Mouse (Mus musculus): Measurements from ENCODE around the gene Slc7a6os. TPM values are rescaled to one million over a fixed set of nuclear protein-coding genes. Genes with fewer than 3 reads are reported as not detected.
A peak's percentile ranks its signal among the peaks of the same experiment; 100 is the strongest.
"Not testable (repeated sequence)": the region's sequence is repeated elsewhere in the genome, so short reads cannot be mapped to it uniquely, and the experiment has no call there.

The Slc7a6os gene
- polyA plus RNA-seq, 1 experiment, result 25.5 TPM

- Histone ChIP-seq H3K4me1 (ENCODE audit: control insufficient read depth, insufficient read depth, low read length) (peaks cover 24% of the 10 kb centered on the region), H3K4me3 (ENCODE audit: insufficient read depth, low read length) (no peak overlapping the region), H3K27ac (ENCODE audit: insufficient read depth, low read depth, low read length) (no peak overlapping the region)
- no peak for TF ChIP-seq CTCF (IDR thresholded peaks at IDR 0.05; ENCODE audit: low read depth, low read length)
- no peak for TF ChIP-seq POLR2A (IDR thresholded peaks at IDR 0.05; ENCODE audit: borderline replicate concordance, low read depth, low read length)
Observed at GRCm38 (mm10) chr8:106213959-106214358, 3.2 kb upstream of the Slc7a6os start.

- peak overlapping the region; percentile 86 for H3K4me3 ChIP-seq (ENCODE audit: insufficient read depth, low read length)
- peaks cover 7% of the 10 kb centered on the region for H3K4me1 ChIP-seq (ENCODE audit: control insufficient read depth, insufficient read depth, low read length)
- H3K27ac ChIP-seq (ENCODE audit: insufficient read depth, low read depth, low read length), result peak overlapping the region; percentile 32
- TF ChIP-seq CTCF (IDR thresholded peaks at IDR 0.05; ENCODE audit: low read depth, low read length) (no peak), POLR2A (IDR thresholded peaks at IDR 0.05; ENCODE audit: borderline replicate concordance, low read depth, low read length) (no peak)
Observed at GRCm38 (mm10) chr8:106211421-106211820, 686 bp upstream of the Slc7a6os start.

- no peak for TF ChIP-seq POLR2A (IDR thresholded peaks at IDR 0.05; ENCODE audit: borderline replicate concordance, low read depth, low read length)
- no peak for TF ChIP-seq CTCF (IDR thresholded peaks at IDR 0.05; ENCODE audit: low read depth, low read length)
- Histone ChIP-seq H3K4me1 (ENCODE audit: control insufficient read depth, insufficient read depth, low read length) (peaks cover 7% of the 10 kb centered on the region), H3K27ac (ENCODE audit: insufficient read depth, low read depth, low read length) (peak overlapping the region; percentile 76), H3K4me3 (ENCODE audit: insufficient read depth, low read length) (peak overlapping the region; percentile 86)
Observed at GRCm38 (mm10) chr8:106210035-106210731, 552 bp downstream of the Slc7a6os start.

GRCm38 (mm10) chr8:106199596-106199995, 11.1 kb downstream of the Slc7a6os start:
- not testable (repeated sequence) for H3K4me1 ChIP-seq (ENCODE audit: control insufficient read depth, insufficient read depth, low read length); H3K4me3 ChIP-seq (ENCODE audit: insufficient read depth, low read length)

GRCm38 (mm10) chr8:106198741-106199140, 12.0 kb downstream of the Slc7a6os start:
- TF ChIP-seq CTCF (IDR thresholded peaks at IDR 0.05; ENCODE audit: low read depth, low read length) (no peak), POLR2A (IDR thresholded peaks at IDR 0.05; ENCODE audit: borderline replicate concordance, low read depth, low read length) (no peak)
- no peaks in the 10 kb centered on the region for H3K4me1 ChIP-seq (ENCODE audit: control insufficient read depth, insufficient read depth, low read length)
- H3K27ac ChIP-seq (ENCODE audit: insufficient read depth, low read depth, low read length), result no peak overlapping the region
- no peak overlapping the region for H3K4me3 ChIP-seq (ENCODE audit: insufficient read depth, low read length)

More at GRCm38 (mm10) chr8:106199596-106199995, 11.1 kb downstream of the Slc7a6os start:
- not testable (repeated sequence) for H3K27ac ChIP-seq (ENCODE audit: insufficient read depth, low read depth, low read length)

- TF ChIP-seq POLR2A (IDR thresholded peaks at IDR 0.05; ENCODE audit: borderline replicate concordance, low read depth, low read length), result no peak
- no peak for TF ChIP-seq CTCF (IDR thresholded peaks at IDR 0.05; ENCODE audit: low read depth, low read length)
Observed at GRCm38 (mm10) chr8:106194062-106194461, 16.7 kb downstream of the Slc7a6os start.

GRCm38 (mm10) chr8:106193162-106193561, 17.6 kb downstream of the Slc7a6os start:
- Histone ChIP-seq H3K4me3 (ENCODE audit: insufficient read depth, low read length) (no peak overlapping the region), H3K4me1 (ENCODE audit: control insufficient read depth, insufficient read depth, low read length) (no peaks in the 10 kb centered on the region), H3K27ac (ENCODE audit: insufficient read depth, low read depth, low read length) (no peak overlapping the region)
- TF ChIP-seq POLR2A (IDR thresholded peaks at IDR 0.05; ENCODE audit: borderline replicate concordance, low read depth, low read length), result no peak
- TF ChIP-seq CTCF (IDR thresholded peaks at IDR 0.05; ENCODE audit: low read depth, low read length), result no peak

More at GRCm38 (mm10) chr8:106194062-106194461, 16.7 kb downstream of the Slc7a6os start:
- Histone ChIP-seq H3K4me1 (ENCODE audit: control insufficient read depth, insufficient read depth, low read length) (no peaks in the 10 kb centered on the region), H3K27ac (ENCODE audit: insufficient read depth, low read depth, low read length) (no peak overlapping the region), H3K4me3 (ENCODE audit: insufficient read depth, low read length) (no peak overlapping the region)

GRCm38 (mm10) chr8:106191639-106192038, 19.1 kb downstream of the Slc7a6os start:
- TF ChIP-seq POLR2A (IDR thresholded peaks at IDR 0.05; ENCODE audit: borderline replicate concordance, low read depth, low read length), result no peak
- TF ChIP-seq CTCF (IDR thresholded peaks at IDR 0.05; ENCODE audit: low read depth, low read length), result no peak
- Histone ChIP-seq H3K4me1 (ENCODE audit: control insufficient read depth, insufficient read depth, low read length) (no peaks in the 10 kb centered on the region), H3K4me3 (ENCODE audit: insufficient read depth, low read length) (no peak overlapping the region), H3K27ac (ENCODE audit: insufficient read depth, low read depth, low read length) (no peak overlapping the region)

GRCm38 (mm10) chr8:106189162-106189561, 21.6 kb downstream of the Slc7a6os start:
- no peak for TF ChIP-seq POLR2A (IDR thresholded peaks at IDR 0.05; ENCODE audit: borderline replicate concordance, low read depth, low read length)
- TF ChIP-seq CTCF (IDR thresholded peaks at IDR 0.05; ENCODE audit: low read depth, low read length), result no peak
- Histone ChIP-seq H3K27ac (ENCODE audit: insufficient read depth, low read depth, low read length) (no peak overlapping the region), H3K4me3 (ENCODE audit: insufficient read depth, low read length) (no peak overlapping the region), H3K4me1 (ENCODE audit: control insufficient read depth, insufficient read depth, low read length) (no peaks in the 10 kb centered on the region)

- Histone ChIP-seq H3K27ac (ENCODE audit: insufficient read depth, low read depth, low read length) (no peak overlapping the region), H3K4me1 (ENCODE audit: control insufficient read depth, insufficient read depth, low read length) (no peaks in the 10 kb centered on the region), H3K4me3 (ENCODE audit: insufficient read depth, low read length) (no peak overlapping the region)
- no peak for TF ChIP-seq POLR2A (IDR thresholded peaks at IDR 0.05; ENCODE audit: borderline replicate concordance, low read depth, low read length)
- TF ChIP-seq CTCF (IDR thresholded peaks at IDR 0.05; ENCODE audit: low read depth, low read length), result no peak
Observed at GRCm38 (mm10) chr8:106186394-106186793, 24.3 kb downstream of the Slc7a6os start.

Data from bone marrow macrophage, adult 2 months (primary cell).